Mouse (Mus musculus): ENCODE data around the gene Ctnnb1. TPM values are rescaled to one million over a fixed set of nuclear protein-coding genes. Genes with fewer than 3 reads are reported as not detected.
A peak's percentile ranks its signal among the peaks of the same experiment; 100 is the strongest.

The Ctnnb1 gene
- polyA plus RNA-seq, 1 experiment from 2014 or later = 758 TPM

DNA sequence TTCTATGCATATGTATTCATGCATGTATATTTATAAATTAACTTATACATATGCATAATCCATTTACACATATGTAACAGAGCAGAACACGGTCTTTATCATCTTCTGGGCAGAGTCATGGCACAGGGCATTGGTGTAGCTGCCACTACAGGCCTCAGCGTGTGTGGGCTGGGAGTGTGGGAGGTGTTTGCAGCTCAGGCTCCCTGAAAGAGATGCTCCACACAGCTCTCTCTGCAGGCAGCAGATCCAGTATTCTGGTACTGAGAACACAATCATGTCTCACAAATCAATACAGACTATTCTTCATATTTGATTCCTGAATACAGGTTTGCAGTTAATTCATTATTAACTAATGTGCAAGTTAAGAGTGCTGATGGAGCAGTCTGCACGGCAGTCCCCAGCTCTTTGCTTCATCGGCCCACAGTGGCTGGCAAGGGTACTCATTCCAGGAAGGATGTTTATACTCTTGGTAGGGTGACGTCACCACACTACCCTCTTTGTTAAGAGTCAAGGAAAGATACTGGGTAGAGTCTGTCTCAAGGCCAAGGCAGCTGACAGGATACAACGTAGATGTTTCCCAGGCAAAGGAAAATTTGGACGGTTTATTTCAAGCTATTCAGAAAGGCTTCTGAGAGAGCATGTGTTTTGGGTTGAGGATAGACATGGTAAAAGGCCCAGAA lies 71.8 kb downstream of the Ctnnb1 start:
- 41% methylated on average over 7 of the region's 7 CpGs for WGBS
- no peak overlapping the region for H3K4me2 ChIP-seq (replicated peaks; ENCODE audit: low read depth, low read length)
- 0 out of 2 replicates have a peak, but pooled peaks have one; percentile 62 for ATAC-seq (ENCODE audit: insufficient number of reproducible peaks, insufficient read depth, low FRiP score, low read depth)
- peak overlapping the region; percentile 76 for H3K27ac ChIP-seq (ENCODE audit: low read length)
- H3K4me1 ChIP-seq (ENCODE audit: control insufficient read depth, insufficient read depth, low read length) = peaks cover 16% of the 10 kb centered on the region; the same call in 1 of the 2 replicates
- no peak overlapping the region for H3K4me3 ChIP-seq (ENCODE audit: low read depth, low read length)
- no peaks in the 10 kb centered on the region for H3K9me3 ChIP-seq (ENCODE audit: control insufficient read depth, low read depth, low read length)
- no peaks in the 10 kb centered on the region for H3K36me3 ChIP-seq (ENCODE audit: control insufficient read depth, insufficient read depth, low read length)
- no peaks in the 10 kb centered on the region for H3K27me3 ChIP-seq (ENCODE audit: control insufficient read depth, insufficient read depth, low read length)
- H3K9ac ChIP-seq (replicated peaks; ENCODE audit: low read depth, low read length) = no peak overlapping the region

DNA sequence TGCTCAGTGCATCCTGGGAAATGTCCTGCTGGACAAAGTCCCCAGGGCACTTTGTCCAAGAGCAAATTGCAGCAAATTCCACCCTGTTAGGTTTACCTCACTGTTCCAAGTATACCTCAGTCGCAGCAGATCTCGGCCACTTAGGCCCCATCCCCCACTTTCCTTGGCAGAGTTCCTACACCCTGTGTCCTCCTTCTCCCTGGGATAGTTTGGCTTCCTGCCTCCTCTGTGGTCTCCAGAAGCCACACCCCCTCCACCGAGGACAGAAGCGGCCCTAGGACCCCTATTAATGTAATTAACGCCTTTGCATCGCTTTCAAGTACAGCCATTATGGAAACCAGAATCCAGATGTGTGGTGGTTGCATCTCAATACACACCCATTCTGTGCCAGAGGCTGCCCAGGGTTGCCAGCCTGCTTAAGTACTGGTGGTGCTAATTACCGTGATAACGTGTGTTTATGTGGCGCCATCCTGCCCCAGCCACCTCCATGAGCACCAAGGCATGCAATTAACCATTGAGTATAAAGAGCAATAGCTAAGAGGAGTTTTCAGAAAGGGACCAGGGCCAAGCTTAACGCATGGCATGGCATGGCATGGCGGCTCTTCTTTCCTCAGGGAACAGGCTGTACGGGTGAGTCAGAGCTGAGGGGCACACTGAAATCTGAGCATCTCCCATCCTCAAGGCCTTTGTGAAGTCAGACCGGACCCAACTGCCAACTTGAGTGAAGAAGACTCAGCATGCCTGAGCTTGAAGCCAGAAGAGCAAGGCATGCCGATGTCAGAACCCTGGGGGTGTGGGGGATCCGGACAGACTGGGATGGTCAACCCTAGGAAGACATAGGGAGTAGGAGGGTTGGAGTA lies 72.9 kb downstream of the Ctnnb1 start:
- H3K4me3 ChIP-seq (ENCODE audit: low read depth, low read length) = no peak overlapping the region
- no peak overlapping the region for H3K9ac ChIP-seq (replicated peaks; ENCODE audit: low read depth, low read length)
- no peak for ATAC-seq (ENCODE audit: insufficient number of reproducible peaks, insufficient read depth, low FRiP score, low read depth)
- 66% methylated on average over 15 of the region's 15 CpGs for WGBS
- no peak overlapping the region for H3K27ac ChIP-seq (ENCODE audit: low read length)
- H3K4me2 ChIP-seq (replicated peaks; ENCODE audit: low read depth, low read length) = no peak overlapping the region
- no peaks in the 10 kb centered on the region for H3K36me3 ChIP-seq (ENCODE audit: control insufficient read depth, insufficient read depth, low read length)
- no peaks in the 10 kb centered on the region for H3K9me3 ChIP-seq (ENCODE audit: control insufficient read depth, low read depth, low read length)
- peaks cover 16% of the 10 kb centered on the region; the same call in 1 of the 2 replicates for H3K4me1 ChIP-seq (ENCODE audit: control insufficient read depth, insufficient read depth, low read length)
- H3K27me3 ChIP-seq (ENCODE audit: control insufficient read depth, insufficient read depth, low read length) = no peaks in the 10 kb centered on the region

DNA sequence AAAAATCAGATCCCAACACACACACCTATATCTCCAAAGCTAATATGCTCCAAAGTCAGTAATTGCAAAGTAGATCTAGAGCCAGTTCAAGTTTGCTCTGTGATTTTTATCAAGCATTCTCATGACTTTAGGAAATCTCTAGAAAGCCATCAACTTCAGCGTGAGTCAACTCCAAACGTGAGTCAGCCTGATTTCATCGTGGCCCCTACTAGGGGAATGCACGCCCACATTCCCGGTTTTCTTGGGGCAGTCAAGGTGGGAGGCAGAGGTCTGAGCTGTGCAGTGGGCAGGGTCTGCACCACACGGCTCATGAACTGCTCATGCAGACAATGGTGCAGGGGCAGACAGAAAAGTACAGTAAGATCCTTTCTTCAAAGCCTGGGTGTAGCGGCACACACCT lies 76.9 kb downstream of the Ctnnb1 start:
- Histone ChIP-seq H3K27me3 (ENCODE audit: control insufficient read depth, insufficient read depth, low read length) (no peaks in the 10 kb centered on the region), H3K4me3 (ENCODE audit: low read depth, low read length) (no peak overlapping the region), H3K4me2 (replicated peaks; ENCODE audit: low read depth, low read length) (no peak overlapping the region), H3K36me3 (ENCODE audit: control insufficient read depth, insufficient read depth, low read length) (no peaks in the 10 kb centered on the region), H3K9me3 (ENCODE audit: control insufficient read depth, low read depth, low read length) (no peaks in the 10 kb centered on the region), H3K4me1 (ENCODE audit: control insufficient read depth, insufficient read depth, low read length) (peaks cover 11% of the 10 kb centered on the region; the same call in 1 of the 2 replicates), H3K27ac (ENCODE audit: low read length) (no peak overlapping the region), H3K9ac (replicated peaks; ENCODE audit: low read depth, low read length) (no peak overlapping the region)
- no peak for ATAC-seq (ENCODE audit: insufficient number of reproducible peaks, insufficient read depth, low FRiP score, low read depth)
- WGBS = 62% methylated on average over 7 of the region's 7 CpGs

Small RNA genes within 50 kb of the gene (microRNA-seq; reads per million reads assigned to microRNA genes)
- not detected for gene Mir7090

Data from stomach, embryonic 14.5 days (tissue).